Mouse (Mus musculus) cortical plate, adult 2 months (tissue): ENCODE results near the gene Gm38393.

Experiments used
- CTCF ChIP-seq: fragments of 200-500 bp; IDR thresholded peaks from 2 replicates; pipeline ENCODE4 v1.5.1; 2011; ENCODE audit warnings: mild to moderate bottlenecking, control low read depth, low read length; ENCODE audit not compliant: insufficient read depth; ENCODE audit errors: extremely low read depth
- POLR2A ChIP-seq: fragments of 200-500 bp; IDR thresholded peaks from 2 replicates; pipeline ENCODE4 v1.6.1; 2011; ENCODE audit warnings: mild to moderate bottlenecking, low read length, control low read depth; ENCODE audit not compliant: insufficient read depth; ENCODE audit errors: extremely low read depth

DNA sequence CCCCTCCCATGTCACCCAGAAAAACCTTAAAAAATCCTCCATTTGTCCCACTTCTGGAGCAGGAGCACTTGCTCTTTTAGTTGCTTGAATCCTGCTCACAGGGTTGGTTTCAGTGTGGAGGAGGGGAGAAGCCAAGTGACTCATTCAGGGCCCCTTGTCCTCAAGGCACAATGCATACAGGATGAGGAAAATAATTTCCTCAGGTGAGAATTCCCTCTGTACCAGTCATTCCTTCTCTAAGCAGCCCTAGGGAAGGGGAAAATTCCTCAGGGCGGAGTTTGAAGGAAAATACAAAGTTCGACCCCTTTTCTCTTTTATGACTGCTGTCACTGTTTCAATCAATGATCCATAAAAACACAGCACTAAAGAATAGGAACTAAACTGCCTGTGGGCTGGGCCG, 8.3 kb upstream of the Gm38393 start:
- TF ChIP-seq CTCF (no peak), POLR2A (no peak)
